Comparison of ENCODE assay signal across 28 mouse cellular contexts in the genomic region with DNA sequence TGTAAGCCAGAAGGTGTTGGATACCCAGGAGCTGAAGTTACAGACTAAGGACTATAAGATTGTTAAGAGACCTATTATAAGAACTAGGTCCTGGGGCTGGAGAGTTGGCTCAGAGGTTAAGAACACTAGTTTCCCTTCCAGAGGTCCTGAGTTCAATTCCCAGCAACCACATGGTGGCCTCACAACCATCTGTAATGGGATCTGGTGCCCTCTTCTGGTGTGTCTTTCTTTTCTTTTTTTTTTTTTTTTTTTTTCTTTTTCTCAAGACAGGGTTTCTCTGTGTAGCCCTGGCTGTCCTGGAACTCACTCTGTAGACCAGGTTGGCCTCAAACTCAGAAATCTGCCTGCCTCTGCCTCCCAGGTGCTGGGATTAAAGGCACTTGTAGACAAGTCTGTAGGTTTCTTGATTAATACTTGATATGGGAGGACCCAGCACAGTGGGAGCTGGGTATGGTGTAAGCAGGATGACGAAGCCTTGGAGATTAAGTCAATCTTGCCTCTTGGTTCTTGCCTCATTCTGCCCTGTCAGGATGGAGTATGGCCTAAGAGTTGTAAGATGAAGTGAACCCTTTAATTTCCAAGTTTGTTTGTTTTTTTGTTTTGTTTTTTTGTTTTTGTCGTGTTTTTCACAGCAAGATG. TPM values are rescaled to one million over a fixed set of nuclear protein-coding genes. Genes with fewer than 3 reads are reported as not detected.
DNase-seq lines count a peak whose midpoint lies in the region; ATAC-seq and TF ChIP-seq lines count a peak whose summit lies in the region.
"Had no signal": no experiment of that assay in that cellular context is flagged by ENCODE, and none has a peak within 500 bp of the region (broad histone marks: within the 10 kb centered on the region; RNA-seq: fewer than 3 reads in every experiment).

No protein-coding gene starts in this region.

- WGBS in intestine, postnatal 0 days, result 88% methylated on average over 2 of the region's 2 CpGs
- 96% methylated on average over 2 of the region's 2 CpGs for WGBS in intestine, embryonic 15.5 days

- TF ChIP-seq CTCF in intestine, postnatal 0 days (IDR thresholded peaks at IDR 0.05; ENCODE audit: low read depth), result 0 out of 2 replicates have a peak, but pooled peaks have one; percentile 11
- TF ChIP-seq CTCF in CH12.LX (conservative IDR thresholded peaks at IDR 0.05 in 1 of 2, IDR thresholded peaks at IDR 0.05 in 1 of 2; ENCODE audit: low read depth in 2 of 2, low read length in 2 of 2), result peak in 1 of 2 experiments; percentile 15; a peak in 1 of 4 replicates

- H3K4me3 ChIP-seq in intestine, postnatal 0 days (ENCODE audit: low read depth, low read length), result no peak overlapping the region
- no peak overlapping the region for H3K4me3 ChIP-seq in intestine, embryonic 15.5 days (replicated peaks)
- H3K4me3 ChIP-seq in CH12.LX (replicated peaks in 1 of 3; ENCODE audit: low read depth in 2 of 3, low read length in 2 of 3, poor library complexity in 1 of 3), result no peak overlapping the region
- H3K4me3 ChIP-seq: embryonic facial prominence, embryonic 10.5 days; embryonic facial prominence, embryonic 13.5 days; erythroblast, embryonic 14.5 days; forebrain, embryonic 12.5 days; forebrain, embryonic 15.5 days; heart, embryonic 12.5 days; heart, embryonic 15.5 days had no signal

- no peaks in the 10 kb centered on the region for H3K9me3 ChIP-seq in intestine, postnatal 0 days (ENCODE audit: control insufficient read depth)
- no peaks in the 10 kb centered on the region for H3K9me3 ChIP-seq in intestine, embryonic 15.5 days
- H3K9me3 ChIP-seq in CH12.LX (replicated peaks; ENCODE audit: low read length), result no peaks in the 10 kb centered on the region
- H3K9me3 ChIP-seq: embryonic facial prominence, embryonic 10.5 days; embryonic facial prominence, embryonic 13.5 days; forebrain, embryonic 12.5 days; forebrain, embryonic 15.5 days; G1E; heart, embryonic 12.5 days; heart, embryonic 15.5 days had no signal

- peaks cover 36% of the 10 kb centered on the region for H3K36me3 ChIP-seq in intestine, postnatal 0 days (ENCODE audit: control insufficient read depth, insufficient read depth)
- H3K36me3 ChIP-seq in intestine, embryonic 15.5 days, result peaks cover 15% of the 10 kb centered on the region; the same call in 1 of the 2 replicates
- H3K36me3 ChIP-seq in CH12.LX (replicated peaks in 1 of 2; ENCODE audit: control insufficient read depth in 1 of 2, insufficient read depth in 1 of 2, low read length in 1 of 2), result peaks cover 29 to 73% of the 10 kb centered on the region in 2 experiments

- DNase-seq in CH12.LX (ENCODE audit: extremely low read depth), result no peak
- no peak for DNase-seq in urinary bladder, adult 2 months (ENCODE audit: low spot score)
- DNase-seq: adrenal gland, adult 2 months; adrenal gland, postnatal 14 days; cerebellum, adult 11 months; cerebellum, adult 2 months; cerebellum, adult 9-11 months; cerebellum, postnatal 25 days; embryo, embryonic 11 days; gastrocnemius, postnatal 14 days; heart, adult 18-20 months; heart, postnatal 14 days; heart, postnatal 4 days had no signal

- H3K9ac ChIP-seq in intestine, postnatal 0 days (ENCODE audit: low read depth, low read length), result no peak overlapping the region
- no peak overlapping the region for H3K9ac ChIP-seq in intestine, embryonic 15.5 days
- no peak overlapping the region for H3K9ac ChIP-seq in CH12.LX (ENCODE audit: insufficient read depth, low read depth)
- H3K9ac ChIP-seq: embryonic facial prominence, embryonic 13.5 days; forebrain, embryonic 12.5 days; forebrain, embryonic 15.5 days; heart, embryonic 12.5 days; heart, embryonic 15.5 days; hindbrain, embryonic 14.5 days had no signal

- TF ChIP-seq RAD21 in CH12.LX (IDR thresholded peaks at IDR 0.05; ENCODE audit: low read depth, low read length), result no peak

- H3K27me3 ChIP-seq in intestine, postnatal 0 days (replicated peaks; ENCODE audit: control insufficient read depth, insufficient read depth, low read length), result no peaks in the 10 kb centered on the region
- H3K27me3 ChIP-seq in intestine, embryonic 15.5 days (replicated peaks), result no peaks in the 10 kb centered on the region
- no peaks in the 10 kb centered on the region for H3K27me3 ChIP-seq in CH12.LX (replicated peaks)
- H3K27me3 ChIP-seq: embryonic facial prominence, embryonic 13.5 days; forebrain, embryonic 12.5 days; forebrain, embryonic 15.5 days; heart, embryonic 12.5 days; heart, embryonic 15.5 days had no signal

- dilution Hi-C loops in CH12.LX (cut with MboI; ENCODE audit: extremely low pct_ligation_motif_present, extremely low pct_unique_long_range_greater_than_20kb, low sequenced_read_pairs), result no loop called here

- TF ChIP-seq POLR2A in CH12.LX (IDR thresholded peaks at IDR 0.05; ENCODE audit: low read depth, low read length), result no peak

- H3K4me2 ChIP-seq in intestine, postnatal 0 days (replicated peaks; ENCODE audit: low read depth), result no peak overlapping the region
- H3K4me2 ChIP-seq in intestine, embryonic 15.5 days (replicated peaks), result no peak overlapping the region
- H3K4me2 ChIP-seq in CH12.LX (ENCODE audit: insufficient read depth, low read depth, poor library complexity, severe bottlenecking), result no peak overlapping the region
- H3K4me2 ChIP-seq: embryonic facial prominence, embryonic 13.5 days; forebrain, embryonic 12.5 days; forebrain, embryonic 15.5 days; heart, embryonic 12.5 days; heart, embryonic 15.5 days; hindbrain, embryonic 14.5 days had no signal

- peaks cover 37% of the 10 kb centered on the region for H3K79me2 ChIP-seq in CH12.LX (replicated peaks; ENCODE audit: control insufficient read depth, extremely low read depth, insufficient read depth, poor library complexity, severe bottlenecking)

- H3K4me1 ChIP-seq in intestine, postnatal 0 days (replicated peaks; ENCODE audit: control insufficient read depth, insufficient read depth, low read length), result no peaks in the 10 kb centered on the region
- H3K4me1 ChIP-seq in intestine, embryonic 15.5 days (replicated peaks), result no peaks in the 10 kb centered on the region
- H3K4me1 ChIP-seq in CH12.LX (ENCODE audit: control insufficient read depth in 1 of 2, insufficient read depth in 2 of 2), result peaks cover 0 to 10% of the 10 kb centered on the region in 2 experiments; a peak in 1 of 4 replicates
- H3K4me1 ChIP-seq: embryonic facial prominence, embryonic 10.5 days; embryonic facial prominence, embryonic 13.5 days; forebrain, embryonic 12.5 days; forebrain, embryonic 15.5 days; heart, embryonic 15.5 days had no signal

- no peak for ATAC-seq in intestine, postnatal 0 days
- no peak for ATAC-seq in intestine, embryonic 15.5 days
- peak; percentile 67 for ATAC-seq in megakaryocyte, adult 5-6 weeks (ENCODE audit: poor library complexity, severe bottlenecking)
- no peak for ATAC-seq in monocyte, adult 5-6 weeks (replicated peaks; ENCODE audit: insufficient number of reproducible peaks, low FRiP score, low TSS enrichment, poor library complexity, severe bottlenecking)
- ATAC-seq: forebrain, embryonic 15.5 days; hindbrain, postnatal 0 days; inflammation-experienced regulatory T-cells, adult 6 months had no signal

- H3K27ac ChIP-seq in intestine, postnatal 0 days (ENCODE audit: low read depth, low read length), result no peak overlapping the region
- no peak overlapping the region for H3K27ac ChIP-seq in intestine, embryonic 15.5 days
- H3K27ac ChIP-seq in CH12.LX (ENCODE audit: insufficient read depth, low read depth), result no peak overlapping the region
- H3K27ac ChIP-seq: embryonic facial prominence, embryonic 10.5 days; embryonic facial prominence, embryonic 13.5 days; forebrain, embryonic 12.5 days; forebrain, embryonic 15.5 days; heart, embryonic 15.5 days; hindbrain, embryonic 14.5 days; hindbrain, postnatal 0 days had no signal

- in situ Hi-C loops in CH12.LX (cut with MboI; ENCODE audit: low pct_ligation_motif_present, low pct_unique_long_range_greater_than_20kb, low sequenced_read_pairs), result no loop called here

- TF ChIP-seq EP300 in CH12.LX (IDR thresholded peaks at IDR 0.05; ENCODE audit: low read length), result no peak

RNA-seq across cellular contexts. Expression of gene Sp1, which starts 17.8 kb away (rescaled TPM):
- polyA plus RNA-seq in intestine, postnatal 0 days (2015; fragmentation: Nextera tagmentation; extraction: Ambion mirVana), result 5.6 and 5.8 TPM in 2 replicates
- polyA plus RNA-seq in intestine, embryonic 15.5 days (2015; fragmentation: Nextera tagmentation; extraction: Ambion mirVana), result 9.0 and 9.6 TPM in 2 replicates
- total RNA-seq in CH12.LX (2012; rRNA removed), result 23.3 and 23.5 TPM in 2 replicates
- 22.3 and 27.1 TPM in 2 replicates for total RNA-seq in CH12.LX (2014; rRNA removed)
- polyA plus RNA-seq in CH12.LX (2012; ENCODE audit: insufficient read length, low read depth), result 25.6 and 31.8 TPM in 2 replicates
- 68.3 and 71.8 TPM in 2 replicates for total RNA-seq in megakaryocyte, adult 5-6 weeks (2015)
- total RNA-seq in megakaryocyte, adult 5-6 weeks (2017), result 64.1 and 72.2 TPM in 2 replicates
- total RNA-seq in monocyte, adult 5-6 weeks (2017), result 66.1 to 99.7 TPM (median 74.8 TPM) in 3 replicates
- polyA plus RNA-seq in urinary bladder, adult 2 months (2012; rRNA removed), result 19.1 and 24.2 TPM in 2 replicates

RNA-seq across cellular contexts. Expression of gene Amhr2, which starts 21.4 kb away (rescaled TPM):
- polyA plus RNA-seq in intestine, postnatal 0 days (2015; fragmentation: Nextera tagmentation; extraction: Ambion mirVana), result 0.35 and 0.50 TPM in 2 replicates
- 0.54 and 1.2 TPM in 2 replicates for polyA plus RNA-seq in intestine, embryonic 15.5 days (2015; fragmentation: Nextera tagmentation; extraction: Ambion mirVana)
- total RNA-seq in CH12.LX (2012; rRNA removed) (not detected in 2 replicates), CH12.LX (2014; rRNA removed) (not detected in 2 replicates)
- polyA plus RNA-seq in CH12.LX (2012; ENCODE audit: insufficient read length, low read depth), result not detected in 2 replicates
- not detected in 2 replicates for total RNA-seq in megakaryocyte, adult 5-6 weeks (2015)
- total RNA-seq in megakaryocyte, adult 5-6 weeks (2017), result not detected in 2 replicates
- 0.86 TPM in 1 of 3 replicates, not detected in the others for total RNA-seq in monocyte, adult 5-6 weeks (2017)
- 0.53 and 0.62 TPM in 2 replicates for polyA plus RNA-seq in urinary bladder, adult 2 months (2012; rRNA removed)
- total RNA-seq: G1E had no signal
- polyA plus RNA-seq: embryonic facial prominence, embryonic 13.5 days; G1E; inflammation-experienced regulatory T-cells, adult 6 months had no signal

RNA-seq across cellular contexts. Expression of gene Prr13, which starts 35.1 kb away (rescaled TPM):
- 394 and 398 TPM in 2 replicates for polyA plus RNA-seq in intestine, postnatal 0 days (2015; fragmentation: Nextera tagmentation; extraction: Ambion mirVana)
- 140 and 141 TPM in 2 replicates for polyA plus RNA-seq in intestine, embryonic 15.5 days (2015; fragmentation: Nextera tagmentation; extraction: Ambion mirVana)
- total RNA-seq in CH12.LX (2012; rRNA removed) (34.5 and 36.4 TPM in 2 replicates), CH12.LX (2014; rRNA removed) (26.1 and 32.2 TPM in 2 replicates)
- 94.8 and 131 TPM in 2 replicates for polyA plus RNA-seq in CH12.LX (2012; ENCODE audit: insufficient read length, low read depth)
- 306 and 344 TPM in 2 replicates for total RNA-seq in megakaryocyte, adult 5-6 weeks (2015)
- 197 and 215 TPM in 2 replicates for total RNA-seq in megakaryocyte, adult 5-6 weeks (2017)
- 233 to 280 TPM (median 259 TPM) in 3 replicates for total RNA-seq in monocyte, adult 5-6 weeks (2017)
- 145 and 166 TPM in 2 replicates for polyA plus RNA-seq in urinary bladder, adult 2 months (2012; rRNA removed)

RNA-seq across cellular contexts. Expression of gene Pcbp2, which starts 46.6 kb away (rescaled TPM):
- polyA plus RNA-seq in intestine, postnatal 0 days (2015; fragmentation: Nextera tagmentation; extraction: Ambion mirVana), result 109 and 115 TPM in 2 replicates
- polyA plus RNA-seq in intestine, embryonic 15.5 days (2015; fragmentation: Nextera tagmentation; extraction: Ambion mirVana), result 178 and 182 TPM in 2 replicates
- total RNA-seq in CH12.LX (2012; rRNA removed) (263 and 281 TPM in 2 replicates), CH12.LX (2014; rRNA removed) (308 and 379 TPM in 2 replicates)
- polyA plus RNA-seq in CH12.LX (2012; ENCODE audit: insufficient read length, low read depth), result 1,350 and 1,545 TPM in 2 replicates
- 705 and 801 TPM in 2 replicates for total RNA-seq in megakaryocyte, adult 5-6 weeks (2015)
- 156 and 205 TPM in 2 replicates for total RNA-seq in megakaryocyte, adult 5-6 weeks (2017)
- 106 to 183 TPM (median 119 TPM) in 3 replicates for total RNA-seq in monocyte, adult 5-6 weeks (2017)
- 328 and 432 TPM in 2 replicates for polyA plus RNA-seq in urinary bladder, adult 2 months (2012; rRNA removed)

RNA-seq across cellular contexts. Expression of gene Sp7, which starts 56.7 kb away (rescaled TPM):
- polyA plus RNA-seq in intestine, postnatal 0 days (2015; fragmentation: Nextera tagmentation; extraction: Ambion mirVana), result 0.07 and 0.14 TPM in 2 replicates
- 0.59 and 0.68 TPM in 2 replicates for polyA plus RNA-seq in intestine, embryonic 15.5 days (2015; fragmentation: Nextera tagmentation; extraction: Ambion mirVana)
- total RNA-seq in CH12.LX (2012; rRNA removed) (0.04 TPM in 1 of 2 replicates, not detected in the other), CH12.LX (2014; rRNA removed) (not detected in 2 replicates)
- polyA plus RNA-seq in CH12.LX (2012; ENCODE audit: insufficient read length, low read depth), result not detected in 2 replicates
- total RNA-seq in megakaryocyte, adult 5-6 weeks (2015), result not detected in 2 replicates
- total RNA-seq in megakaryocyte, adult 5-6 weeks (2017), result not detected in 2 replicates
- not detected in 3 replicates for total RNA-seq in monocyte, adult 5-6 weeks (2017)
- polyA plus RNA-seq in urinary bladder, adult 2 months (2012; rRNA removed), result 0.15 and 0.21 TPM in 2 replicates
- total RNA-seq: adrenal gland, postnatal 14 days; heart, adult 18-20 months; heart, postnatal 14 days; heart, postnatal 4 days had no signal
- polyA plus RNA-seq: erythroblast, embryonic 14.5 days; G1E; inflammation-experienced regulatory T-cells, adult 6 months had no signal
